Mouse (Mus musculus) forebrain, embryonic 16.5 days (tissue): ENCODE measurements at regions not wholly inside any gene's neighbourhood (a gene's known extent, or its start where the extent isn't known, plus 50 kb on each side); places are given as distances from the start of the nearest gene placed in this dataset.
A peak's percentile ranks its signal among the peaks of the same experiment; 100 is the strongest.

Source experiments
- ATAC-seq: fragments of 200-750 bp; cut with Nextera tagmentation; 2 replicates; pipeline ENCODE4 v1.8.0; 2017; ENCODE audit warnings: mild to moderate bottlenecking, moderate library complexity
- H3K27ac ChIP-seq: fragments of 300-500 bp; sonication (generic); 2 replicates; pipeline ENCODE4 v1.5.1; 2014; ENCODE audit warnings: low read length, control low read depth
- H3K27me3 ChIP-seq: fragments of 300-500 bp; sonication (generic); replicated peaks from 2 replicates; pipeline ENCODE4 v1.6.1; 2014; ENCODE audit warnings: low read length; ENCODE audit not compliant: control insufficient read depth, insufficient read depth
- H3K36me3 ChIP-seq: fragments of 300-500 bp; sonication (generic); 2 replicates; pipeline ENCODE4 v1.6.1; 2014; ENCODE audit not compliant: control insufficient read depth, insufficient read depth
- H3K4me1 ChIP-seq: fragments of 300-500 bp; sonication (generic); replicated peaks from 2 replicates; pipeline ENCODE4 v1.6.1; 2014; ENCODE audit warnings: low read length; ENCODE audit not compliant: control insufficient read depth, insufficient read depth
- H3K4me2 ChIP-seq: fragments of 300-500 bp; sonication (generic); 2 replicates; pipeline ENCODE4 v1.6.1; 2014; ENCODE audit warnings: mild to moderate bottlenecking, low read length, control low read depth
- H3K4me3 ChIP-seq: fragments of 300-500 bp; sonication (generic); replicated peaks from 2 replicates; pipeline ENCODE4 v1.5.1; 2014; ENCODE audit warnings: mild to moderate bottlenecking, low read length, control low read depth
- H3K9ac ChIP-seq: fragments of 300-500 bp; sonication (generic); replicated peaks from 2 replicates; pipeline ENCODE4 v1.6.1; 2014; ENCODE audit warnings: low read depth, low read length, control low read depth
- H3K9me3 ChIP-seq: fragments of 300-500 bp; sonication (generic); 2 replicates; pipeline ENCODE4 v1.6.1; 2016; ENCODE audit warnings: low read length; ENCODE audit not compliant: control insufficient read depth
- WGBS: fragments of 180-500 bp; shearing (Covaris S2); extraction: QIAGEN DNeasy Blood & Tissue Kit; methylation state at CpG from one replicate; pipeline ENCODE4 v1.1.7; 2014; 5-methylcytosine and 5-hydroxymethylcytosine counted together

DNA sequence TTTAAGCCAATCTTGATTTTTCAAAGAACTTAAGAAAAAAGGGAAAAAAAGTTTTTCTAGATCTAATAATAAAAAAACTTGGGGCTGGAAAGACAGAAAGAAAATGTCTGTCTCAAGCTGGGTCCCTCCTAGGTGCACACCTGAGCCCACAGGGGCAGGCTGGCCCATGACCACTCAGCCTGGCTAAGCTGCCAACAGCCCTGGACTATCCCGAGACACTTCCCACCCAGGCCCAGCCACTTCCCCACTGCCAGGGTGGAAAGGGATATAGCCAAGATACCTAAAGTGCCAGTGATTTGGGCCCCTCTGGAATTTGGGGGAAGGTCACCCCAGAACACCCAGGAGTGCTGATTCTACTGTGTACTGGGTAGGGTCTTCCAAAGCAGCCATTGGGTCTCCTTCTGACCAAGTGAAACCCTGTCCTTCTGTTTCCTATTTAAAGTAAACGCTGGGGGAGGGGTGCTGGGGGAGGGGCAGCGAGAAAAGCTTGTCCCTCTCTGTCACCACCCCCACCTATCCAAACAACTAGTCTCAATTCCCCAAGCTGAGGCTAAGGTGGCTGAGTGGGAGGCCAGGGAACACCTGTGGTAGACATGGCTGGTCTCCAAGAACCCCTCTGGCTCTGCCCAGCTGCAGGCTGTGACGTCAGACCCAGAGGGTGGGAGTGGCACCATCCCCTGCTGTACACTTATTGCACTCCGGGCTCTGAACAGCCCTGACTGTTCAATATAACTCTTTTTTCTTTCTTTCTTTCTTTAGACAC lies 62.6 kb downstream of the Mcfd2 start:
- Histone ChIP-seq H3K36me3 (no peaks in the 10 kb centered on the region), H3K9me3 (no peaks in the 10 kb centered on the region), H3K4me2 (no peak overlapping the region), H3K4me1 (peaks cover 13% of the 10 kb centered on the region), H3K4me3 (no peak overlapping the region), H3K27ac (no peak overlapping the region), H3K9ac (no peak overlapping the region), H3K27me3 (no peaks in the 10 kb centered on the region)
- 43% methylated on average over 5 of the region's 5 CpGs for WGBS
- no peak for ATAC-seq

DNA sequence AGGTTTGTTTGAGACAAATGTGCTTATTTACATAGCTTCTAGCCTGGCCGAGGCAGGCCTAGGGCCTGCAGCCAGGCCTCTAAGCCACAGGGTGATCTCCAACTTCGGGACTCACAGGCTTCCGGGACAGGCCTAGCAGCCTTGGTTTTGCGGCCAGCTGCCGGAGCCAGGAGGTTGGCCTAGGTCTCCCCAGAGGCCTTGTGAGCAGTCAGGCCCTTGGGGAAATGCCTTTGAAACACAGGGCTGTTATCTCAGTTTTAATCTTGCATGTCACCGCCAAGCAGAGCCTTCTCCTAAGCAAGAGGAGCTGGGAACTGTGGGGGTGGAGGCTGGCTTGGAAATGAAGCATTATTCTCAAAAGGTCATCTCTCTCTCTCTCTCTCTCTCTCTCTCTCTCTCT lies 63.2 kb downstream of the Mcfd2 start:
- Histone ChIP-seq H3K27me3 (no peaks in the 10 kb centered on the region), H3K4me3 (no peak overlapping the region), H3K4me1 (peaks cover 13% of the 10 kb centered on the region), H3K4me2 (no peak overlapping the region), H3K9ac (no peak overlapping the region), H3K9me3 (no peaks in the 10 kb centered on the region), H3K27ac (no peak overlapping the region), H3K36me3 (no peaks in the 10 kb centered on the region)
- ATAC-seq = no peak
- WGBS = 59% methylated on average over 6 of the region's 6 CpGs

DNA sequence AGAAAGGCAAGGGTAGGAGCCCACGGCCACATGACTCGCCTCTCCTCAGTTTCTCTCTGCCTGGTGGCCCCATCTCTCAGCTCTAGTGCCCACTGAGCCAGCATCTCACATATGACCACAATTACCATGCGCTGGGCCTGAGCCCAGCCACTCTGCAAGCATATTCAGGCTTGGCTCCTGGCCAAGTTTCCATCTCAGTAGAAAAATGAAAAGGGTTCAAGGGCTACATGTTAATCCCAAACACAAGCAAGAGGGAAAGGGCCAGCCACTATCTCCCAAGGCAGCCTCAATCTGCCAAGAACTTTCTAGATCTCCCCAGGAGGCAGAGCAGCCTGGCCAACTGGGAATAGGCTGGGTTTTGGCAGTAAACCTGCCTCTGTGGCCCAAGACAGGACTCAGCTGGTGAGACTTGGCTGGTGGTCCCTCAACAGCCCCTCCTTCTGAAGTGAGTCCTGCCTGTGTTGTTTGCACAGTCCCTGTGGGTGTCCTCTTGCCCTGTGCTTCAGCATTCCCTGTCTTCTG lies 65.0 kb downstream of the Mcfd2 start:
- no peaks in the 10 kb centered on the region for H3K9me3 ChIP-seq
- H3K27ac ChIP-seq = no peak overlapping the region
- ATAC-seq = peak; percentile 90
- WGBS = 53% methylated on average over 3 of the region's 3 CpGs
- no peak overlapping the region for H3K9ac ChIP-seq
- H3K4me1 ChIP-seq = peaks cover 13% of the 10 kb centered on the region
- H3K4me2 ChIP-seq = no peak overlapping the region
- no peak overlapping the region for H3K4me3 ChIP-seq
- no peaks in the 10 kb centered on the region for H3K36me3 ChIP-seq
- H3K27me3 ChIP-seq = no peaks in the 10 kb centered on the region

DNA sequence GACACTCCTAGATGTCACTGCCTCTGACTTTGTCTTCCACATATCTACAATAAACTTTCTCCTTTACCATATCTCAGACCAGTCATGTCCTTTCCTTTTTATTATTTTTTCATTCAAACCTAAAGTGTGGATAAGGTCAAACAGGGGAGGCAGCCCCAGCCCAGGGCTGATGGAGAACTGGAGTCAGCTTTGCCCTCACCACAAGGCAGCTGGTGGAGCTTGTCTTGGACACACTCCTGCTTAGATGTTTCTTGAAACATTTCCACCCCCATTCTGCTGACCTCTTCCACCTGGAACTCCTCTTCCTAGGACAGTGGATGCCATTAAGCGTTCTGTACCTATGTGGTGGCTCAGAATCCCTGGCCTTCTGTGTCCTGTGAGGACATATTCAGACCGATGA lies 65.6 kb downstream of the Mcfd2 start:
- H3K9ac ChIP-seq = no peak overlapping the region
- no peaks in the 10 kb centered on the region for H3K27me3 ChIP-seq
- ATAC-seq = no peak
- H3K4me1 ChIP-seq = peaks cover 13% of the 10 kb centered on the region
- no peak overlapping the region for H3K4me2 ChIP-seq
- H3K9me3 ChIP-seq = no peaks in the 10 kb centered on the region
- H3K36me3 ChIP-seq = no peaks in the 10 kb centered on the region
- no peak overlapping the region for H3K27ac ChIP-seq
- 98% methylated on average over 2 of the region's 2 CpGs for WGBS
- no peak overlapping the region for H3K4me3 ChIP-seq

DNA sequence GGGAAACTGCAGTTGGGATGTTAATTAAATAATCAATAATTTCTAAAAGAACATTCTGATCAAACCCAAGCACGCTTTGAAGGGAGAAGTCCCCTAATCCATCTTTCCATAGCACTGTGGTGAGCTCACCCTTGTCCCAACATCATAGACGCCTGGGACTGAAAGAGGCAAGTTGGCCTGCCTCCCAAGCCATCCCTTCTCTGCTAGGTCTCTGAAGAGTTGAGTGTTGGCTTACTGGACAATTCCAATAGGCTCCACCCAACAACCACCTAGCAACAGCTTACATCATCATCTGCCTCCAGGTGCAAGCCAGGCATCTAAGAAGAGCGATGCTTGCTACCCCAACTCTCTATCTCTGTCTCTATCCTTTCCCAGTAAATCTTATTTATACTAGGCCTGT lies 66.6 kb downstream of the Mcfd2 start:
- ATAC-seq = no peak
- Histone ChIP-seq H3K9me3 (no peaks in the 10 kb centered on the region), H3K27ac (no peak overlapping the region), H3K36me3 (no peaks in the 10 kb centered on the region), H3K4me3 (no peak overlapping the region), H3K27me3 (no peaks in the 10 kb centered on the region), H3K9ac (no peak overlapping the region), H3K4me1 (peaks cover 13% of the 10 kb centered on the region), H3K4me2 (no peak overlapping the region)
- WGBS = 87% methylated on average over 3 of the region's 3 CpGs

DNA sequence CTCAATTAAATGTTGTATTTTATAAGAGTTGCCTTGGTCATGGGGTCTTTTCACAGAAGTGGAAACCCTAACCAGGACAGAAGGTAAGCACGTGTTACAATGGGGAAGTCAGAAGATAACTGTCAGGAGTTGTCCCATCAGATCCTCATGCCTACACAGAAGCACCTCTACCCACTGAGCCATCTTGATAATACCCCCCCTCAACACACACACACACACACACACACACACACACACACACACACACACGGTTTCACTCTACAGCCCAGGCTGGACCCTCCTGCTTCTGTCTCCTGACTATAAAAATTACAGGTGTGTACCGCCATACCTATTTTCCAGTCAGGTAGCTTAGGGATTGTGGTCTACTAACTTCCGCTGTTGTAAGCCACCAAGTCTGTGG lies 68.3 kb downstream of the Mcfd2 start:
- Histone ChIP-seq H3K27me3 (no peaks in the 10 kb centered on the region), H3K36me3 (no peaks in the 10 kb centered on the region), H3K4me1 (peaks cover 13% of the 10 kb centered on the region), H3K4me3 (no peak overlapping the region), H3K9me3 (no peaks in the 10 kb centered on the region), H3K27ac (no peak overlapping the region), H3K9ac (no peak overlapping the region), H3K4me2 (no peak overlapping the region)
- ATAC-seq = no peak
- 95% methylated on average over 4 of the region's 4 CpGs for WGBS

DNA sequence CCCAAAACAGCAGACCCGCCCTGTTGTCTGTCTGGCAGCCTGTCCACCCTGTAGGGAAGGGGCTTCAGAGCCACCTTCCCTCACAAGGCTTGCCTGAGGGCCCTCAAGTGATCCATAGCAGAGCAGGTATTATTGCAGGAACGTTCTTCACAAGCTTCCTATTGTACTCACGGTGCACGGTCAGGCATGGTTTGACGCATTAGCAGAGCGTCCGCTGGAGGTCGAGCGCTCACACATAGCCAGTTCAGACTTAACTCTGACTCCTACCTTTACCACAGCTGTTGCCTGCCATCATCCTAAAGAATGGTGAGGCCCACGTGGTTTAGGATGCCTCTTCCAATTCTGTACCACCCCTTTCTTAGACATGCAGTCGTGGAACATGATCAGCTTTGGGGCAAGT lies 71.1 kb downstream of the Mcfd2 start:
- ATAC-seq = no peak
- 71% methylated on average over 11 of the region's 11 CpGs for WGBS

DNA sequence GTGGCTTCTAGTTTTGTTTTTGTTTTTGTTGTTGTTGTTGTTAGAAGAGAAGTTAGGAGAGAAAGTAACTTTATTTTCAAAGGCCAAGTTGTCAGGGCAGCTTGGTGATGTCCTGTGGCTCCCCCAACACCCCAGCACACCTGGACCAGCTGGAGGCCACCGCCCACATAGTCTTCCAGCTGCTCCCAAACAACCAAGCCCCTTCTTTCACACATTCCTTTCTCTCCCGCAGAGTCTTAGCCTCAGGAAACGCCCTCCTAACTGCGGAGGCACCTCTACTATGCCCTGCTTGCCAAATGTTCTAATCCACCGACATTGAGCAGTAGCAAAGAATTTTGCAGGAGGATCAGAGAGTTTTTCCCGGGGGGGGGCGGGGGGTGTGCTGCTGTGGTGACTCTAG lies 72.3 kb downstream of the Mcfd2 start:
- Histone ChIP-seq H3K9ac (no peak overlapping the region), H3K27me3 (no peaks in the 10 kb centered on the region), H3K4me3 (no peak overlapping the region), H3K9me3 (no peaks in the 10 kb centered on the region), H3K36me3 (no peaks in the 10 kb centered on the region), H3K4me1 (no peaks in the 10 kb centered on the region), H3K4me2 (no peak overlapping the region), H3K27ac (no peak overlapping the region)
- WGBS = 16% methylated on average over 7 of the region's 7 CpGs
- ATAC-seq = no peak

More for the DNA sequence above, 71.1 kb downstream of the Mcfd2 start:
- no peaks in the 10 kb centered on the region for H3K4me1 ChIP-seq
- no peak overlapping the region for H3K4me2 ChIP-seq
- no peaks in the 10 kb centered on the region for H3K9me3 ChIP-seq
- H3K4me3 ChIP-seq = no peak overlapping the region
- H3K27me3 ChIP-seq = no peaks in the 10 kb centered on the region
- no peaks in the 10 kb centered on the region for H3K36me3 ChIP-seq
- H3K9ac ChIP-seq = no peak overlapping the region
- H3K27ac ChIP-seq = no peak overlapping the region

DNA sequence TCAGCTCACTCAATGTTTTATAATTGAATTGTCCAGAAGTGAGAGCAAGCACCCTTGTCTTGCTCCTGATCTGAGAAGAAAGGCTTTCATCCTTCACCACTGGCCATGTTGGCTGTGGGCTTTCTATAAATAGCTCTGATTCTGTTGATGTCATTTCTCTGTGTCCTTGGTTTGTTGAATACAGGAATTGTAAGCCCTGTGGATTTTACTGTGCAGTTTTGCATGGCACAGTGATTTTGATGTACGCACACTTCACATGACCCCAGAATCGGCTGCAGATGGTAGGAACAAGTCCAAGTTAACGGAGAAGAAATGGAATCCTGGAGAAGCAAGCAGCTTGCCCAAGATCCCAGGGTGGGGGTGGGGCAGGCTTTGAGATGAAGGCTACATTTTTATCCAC lies 76.1 kb downstream of the Mcfd2 start:
- 55% methylated on average over 3 of the region's 3 CpGs for WGBS
- no peak for ATAC-seq
- H3K4me1 ChIP-seq = no peaks in the 10 kb centered on the region

More for the DNA sequence above, 76.1 kb downstream of the Mcfd2 start:
- Histone ChIP-seq H3K4me2 (no peak overlapping the region), H3K9me3 (no peaks in the 10 kb centered on the region), H3K27me3 (no peaks in the 10 kb centered on the region), H3K27ac (no peak overlapping the region), H3K4me3 (no peak overlapping the region), H3K36me3 (no peaks in the 10 kb centered on the region), H3K9ac (no peak overlapping the region)
